Mouse (Mus musculus): Measurements from ENCODE around the gene Pp2d1. TPM values are rescaled to one million over a fixed set of nuclear protein-coding genes. Genes with fewer than 3 reads are reported as not detected.

Gene Pp2d1
- not detected for total RNA-seq (2023)

GRCm38 (mm10) chr17:53539351-53539750 is at the start of gene Pp2d1:
Pp2d1 (minus strand) TSS chr17:53539451.

GRCm38 (mm10) chr17:53566161-53566918 is 27.1 kb upstream of the Pp2d1 start, which contains the start of gene Kat2b:
Kat2b (plus strand) TSS chr17:53566861.

GRCm38 (mm10) chr17:53478858-53479603 is 60.2 kb downstream of the Pp2d1 start, which contains the start of gene Rab5a:
Rab5a (plus strand) TSS chr17:53479234.

GRCm38 (mm10) chr17:53462603-53463495 is 76.4 kb downstream of the Pp2d1 start, which contains the start of gene Efhb:
Efhb (minus strand) TSS chr17:53463321.

Other genes starting within 250 kb of the Pp2d1 start
- 0.32 TPM for gene Efhb, start 76.1 kb downstream of the Pp2d1 start, total RNA-seq (2023)
- 120 TPM for gene Rab5a, start 60.2 kb downstream of the Pp2d1 start, total RNA-seq (2023)
- gene Kat2b, start 27.4 kb upstream of the Pp2d1 start, total RNA-seq (2023) = 89.6 TPM
- gene Sgo1, start 149.9 kb upstream of the Pp2d1 start, total RNA-seq (2023) = 2.0 TPM